Mouse (Mus musculus) adrenal gland, postnatal 25 days (tissue): Measurements from ENCODE around the gene Pknox2. TPM values are rescaled to one million over a fixed set of nuclear protein-coding genes. Genes with fewer than 3 reads are reported as not detected.

Experiments used
- DNase-seq: peaks from one replicate; pipeline ENCODE4 v3.0.0; 2021; ENCODE audit warnings: mixed read lengths
- total RNA-seq: library from RNA; stranded (reverse); gene quantifications from 2 replicates; pipeline ENCODE4 v1.2.3, GENCODE M21; 2021

Gene Pknox2
- total RNA-seq, 1 experiment from 2014 or later = 1.9 TPM

DNA sequence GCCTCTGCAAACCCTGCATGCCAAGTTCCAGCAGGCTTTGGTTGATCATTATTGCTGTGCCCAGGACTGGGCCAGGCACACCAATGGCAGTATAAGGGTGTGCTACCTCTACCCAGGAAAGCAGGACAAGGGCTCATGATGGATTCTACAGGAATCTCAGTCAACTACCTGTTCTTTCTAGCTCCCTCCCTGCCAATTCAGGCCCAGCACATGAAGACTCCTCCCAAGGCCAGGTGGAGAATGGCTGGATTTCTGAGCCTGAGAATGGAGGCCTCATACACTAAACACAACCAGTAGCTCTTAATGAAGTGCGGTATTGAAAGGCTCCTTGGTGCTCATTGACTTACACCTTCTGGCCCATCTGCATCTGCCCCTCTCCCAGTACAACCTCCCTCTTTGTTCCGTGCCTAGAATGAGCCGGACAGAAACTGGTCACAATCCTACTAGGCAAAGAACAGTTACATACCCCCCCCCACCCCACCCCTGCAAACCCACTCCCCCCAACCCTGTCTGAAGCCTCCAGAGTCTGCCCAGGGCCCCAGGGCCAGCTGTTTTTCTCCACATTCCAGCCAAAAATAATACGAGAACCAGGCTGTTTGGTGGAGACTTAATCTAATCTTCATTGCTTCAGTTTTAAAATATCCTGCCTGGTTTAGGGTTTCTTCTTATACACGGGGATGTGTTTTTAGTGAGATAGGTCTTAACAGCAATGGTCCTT, 6.6 kb downstream of the Pknox2 start:
- DNase-seq = no peak

DNA sequence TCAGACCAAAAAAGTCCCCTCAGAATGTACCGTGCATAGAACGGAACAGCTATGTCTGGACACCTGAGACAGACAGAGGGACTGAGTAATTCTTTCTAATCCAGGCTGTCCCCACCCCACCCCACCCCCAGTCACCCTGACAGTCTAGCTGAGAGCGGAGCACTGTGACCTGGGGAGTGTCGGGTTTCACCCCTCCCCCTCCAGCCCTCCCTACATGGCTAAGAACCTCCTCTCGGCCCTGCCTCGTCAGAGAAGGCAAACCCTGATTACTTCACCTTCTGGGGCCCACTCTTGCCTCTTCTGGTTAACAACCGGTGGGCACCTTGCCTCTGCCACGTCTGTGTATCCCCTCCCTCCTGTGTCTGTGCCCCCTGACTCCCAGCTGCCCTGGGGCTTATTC, 7.7 kb downstream of the Pknox2 start:
- no peak for DNase-seq

DNA sequence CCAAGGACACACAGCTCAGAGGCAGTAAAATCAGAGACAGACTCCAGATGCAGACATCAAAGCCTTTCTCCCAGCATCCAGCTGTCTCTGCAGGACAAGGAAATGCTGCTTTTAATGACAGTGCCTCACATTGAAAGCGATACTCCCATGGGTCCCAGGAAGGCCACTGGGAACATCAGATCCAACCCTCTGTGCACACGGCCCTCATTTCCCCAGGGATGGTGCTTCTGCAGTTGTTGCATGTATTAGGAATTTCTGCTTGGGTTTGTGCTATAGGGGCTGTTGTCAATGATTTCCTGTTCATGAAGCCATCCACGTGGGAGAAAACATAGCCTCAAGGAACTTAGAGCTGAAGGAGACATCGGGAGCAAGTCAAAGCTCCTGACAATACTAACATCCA, 8.3 kb downstream of the Pknox2 start:
- no peak for DNase-seq

DNA sequence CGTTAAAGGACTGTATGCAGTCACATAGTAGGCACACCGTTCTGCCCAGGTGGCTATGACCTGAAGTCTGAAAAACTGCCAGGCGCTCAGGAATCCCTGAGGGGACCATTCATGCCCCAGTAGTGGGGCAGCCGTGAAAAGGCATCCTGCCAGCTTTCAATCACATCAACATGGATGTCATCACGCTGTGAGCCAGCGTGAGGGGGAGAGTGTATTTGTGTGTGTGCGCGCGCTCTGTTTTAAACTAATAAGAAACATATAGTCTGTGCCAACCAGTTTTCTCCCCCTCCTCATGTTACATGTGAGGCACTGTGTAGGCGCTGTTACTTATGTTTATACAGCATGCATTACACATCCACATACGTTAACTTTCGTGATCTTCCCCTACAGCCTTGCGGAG, 10.9 kb downstream of the Pknox2 start:
- no peak for DNase-seq

DNA sequence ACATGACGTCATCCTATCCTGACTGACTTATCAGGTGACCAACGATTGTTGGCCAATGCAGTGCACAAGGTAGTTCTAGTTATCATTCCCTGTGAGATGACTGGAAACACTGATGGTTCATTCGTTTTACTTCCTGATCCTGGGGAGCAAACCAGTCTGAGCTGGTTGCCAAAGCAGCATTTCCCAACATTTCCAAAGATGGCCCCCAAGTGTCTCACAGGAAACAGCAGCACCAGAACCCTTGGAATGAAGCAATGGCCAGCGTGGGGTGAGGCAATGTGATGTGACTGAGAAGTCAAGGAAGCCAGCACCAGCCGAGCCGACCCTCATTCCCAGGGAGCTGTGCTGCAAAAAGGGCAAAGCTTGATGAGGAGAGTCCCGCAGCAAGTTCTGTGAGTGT, 13.7 kb downstream of the Pknox2 start:
- no peak for DNase-seq

DNA sequence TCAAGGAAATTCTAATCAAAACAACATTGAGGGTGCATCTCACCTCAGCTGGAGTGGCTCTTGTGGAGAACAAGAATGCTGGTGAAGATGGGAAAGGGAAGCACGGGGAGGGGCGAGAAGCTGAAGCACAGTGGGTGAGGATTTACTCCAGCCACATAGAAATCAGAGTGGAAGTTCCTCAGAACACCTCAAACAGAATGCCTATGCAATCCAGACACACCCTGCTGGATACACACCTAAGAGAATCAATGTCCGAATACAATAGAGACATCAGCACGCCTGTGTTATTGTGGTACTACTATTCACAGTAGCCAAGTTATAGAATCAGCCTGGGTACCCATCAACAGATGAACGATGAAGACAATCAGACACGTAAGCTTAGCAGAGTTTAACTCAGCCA, 18.2 kb downstream of the Pknox2 start:
- no peak for DNase-seq

DNA sequence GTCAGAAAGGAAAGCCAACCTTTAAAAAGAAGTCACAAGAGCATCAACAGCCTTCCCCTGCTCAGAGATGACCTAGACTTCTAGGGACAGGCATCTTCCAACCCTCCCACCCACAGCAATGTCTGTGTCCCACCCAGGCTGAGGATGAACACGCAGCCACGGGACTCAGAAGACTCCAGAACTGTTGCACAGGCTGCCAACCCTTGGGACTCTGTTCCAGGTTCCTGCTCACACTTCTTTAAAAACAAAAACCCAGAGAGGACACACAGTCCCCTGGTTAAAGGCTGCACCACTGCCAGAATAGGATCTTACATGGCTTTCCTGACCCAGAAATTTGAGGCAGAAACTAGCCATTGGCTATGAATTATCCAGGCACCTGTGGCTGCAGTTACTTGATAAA, 21.0 kb downstream of the Pknox2 start:
- DNase-seq = no peak

DNA sequence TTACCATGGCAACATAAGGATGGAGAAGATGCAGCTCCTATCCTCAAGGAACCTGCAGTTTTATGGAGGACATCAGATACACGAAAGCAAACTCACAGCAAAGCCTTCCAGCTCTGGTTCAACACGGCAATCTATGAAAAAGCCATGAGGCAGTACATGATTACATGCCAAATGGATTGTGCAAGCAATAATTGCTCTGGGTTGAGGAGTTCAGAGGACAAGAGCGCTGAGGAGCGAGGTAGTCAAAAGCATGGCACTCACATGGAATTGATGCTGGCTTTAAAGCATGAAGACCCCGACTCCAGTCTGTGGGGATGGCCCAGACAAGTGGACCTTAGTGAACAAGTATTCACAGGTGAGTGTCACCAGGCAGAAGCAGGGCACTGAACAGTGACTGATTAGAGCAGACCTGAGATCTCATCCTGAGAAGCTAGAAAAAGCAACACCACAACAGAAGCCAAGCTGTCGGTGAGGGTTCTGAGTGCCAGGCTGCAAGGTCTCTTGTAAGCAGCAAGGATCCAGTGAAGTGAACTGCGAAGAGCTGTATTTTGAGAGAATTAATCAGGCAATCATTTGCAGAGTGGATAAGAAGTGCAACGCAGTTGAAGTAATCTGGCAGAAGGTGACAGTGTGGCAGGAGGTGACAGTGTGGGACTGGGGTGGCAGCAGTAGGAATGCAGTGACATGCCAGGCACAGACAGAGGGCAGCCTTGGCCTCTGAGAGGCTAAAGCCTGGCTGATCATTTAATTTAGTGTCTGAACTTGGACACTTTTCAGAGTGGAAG, 22.3 kb downstream of the Pknox2 start:
- no peak for DNase-seq

DNA sequence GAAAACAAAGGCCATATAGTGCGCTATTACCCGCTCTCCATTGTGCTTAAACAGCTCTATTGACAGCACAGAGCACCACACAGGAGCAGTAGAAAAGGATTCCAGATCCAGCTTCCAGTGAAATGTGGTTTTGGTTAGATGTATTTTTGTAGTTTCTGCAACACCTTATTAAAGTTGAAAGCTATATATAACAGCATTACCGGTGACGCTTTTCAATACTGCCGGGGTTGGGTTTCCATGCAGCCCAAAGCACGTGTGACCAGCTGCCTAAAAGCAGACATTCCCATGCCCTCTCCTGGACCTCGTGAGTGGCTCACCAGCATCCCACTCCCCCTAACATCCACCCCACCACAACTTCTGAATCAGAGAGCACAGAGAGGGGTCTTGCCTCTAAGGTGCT, 23.8 kb downstream of the Pknox2 start:
- no peak for DNase-seq

DNA sequence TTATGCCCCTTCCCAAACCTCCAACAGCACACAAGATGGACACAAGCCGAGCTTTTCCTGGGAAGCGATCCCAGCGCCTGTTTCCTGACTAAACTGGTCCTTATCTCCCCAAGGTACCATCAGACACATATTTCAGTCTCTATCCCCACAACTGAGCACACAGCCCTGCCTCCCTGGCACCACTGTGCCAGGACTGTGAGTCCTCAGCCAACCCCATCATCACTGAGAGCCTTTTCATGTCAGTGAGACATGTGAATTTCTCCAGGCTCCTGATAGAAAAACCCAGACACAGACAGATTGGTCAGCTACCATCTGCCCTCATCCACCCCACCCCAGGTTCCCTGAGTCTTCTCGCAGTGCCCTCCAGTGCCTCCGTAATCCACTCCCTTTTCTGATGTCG, 24.2 kb downstream of the Pknox2 start:
- DNase-seq = no peak

DNA sequence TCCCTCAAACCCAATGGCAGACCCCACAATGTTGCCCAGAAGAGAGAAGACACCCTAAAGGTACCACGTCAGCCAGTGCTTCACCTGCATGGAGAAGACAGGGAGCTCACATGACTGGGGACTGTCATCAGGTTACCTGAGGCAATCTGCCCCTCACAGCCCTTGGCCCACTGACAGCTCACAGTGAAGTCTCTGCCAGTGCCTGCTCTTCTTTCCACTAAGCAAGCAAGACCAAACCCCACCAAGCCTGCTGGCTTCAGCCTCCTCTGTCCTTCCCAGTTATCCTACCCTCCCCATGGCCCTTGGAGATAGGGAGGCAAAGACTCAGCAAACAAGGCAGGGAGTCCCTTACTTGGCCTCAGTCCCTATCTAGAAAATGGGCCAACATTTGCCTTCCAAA, 24.8 kb downstream of the Pknox2 start:
- DNase-seq = no peak

DNA sequence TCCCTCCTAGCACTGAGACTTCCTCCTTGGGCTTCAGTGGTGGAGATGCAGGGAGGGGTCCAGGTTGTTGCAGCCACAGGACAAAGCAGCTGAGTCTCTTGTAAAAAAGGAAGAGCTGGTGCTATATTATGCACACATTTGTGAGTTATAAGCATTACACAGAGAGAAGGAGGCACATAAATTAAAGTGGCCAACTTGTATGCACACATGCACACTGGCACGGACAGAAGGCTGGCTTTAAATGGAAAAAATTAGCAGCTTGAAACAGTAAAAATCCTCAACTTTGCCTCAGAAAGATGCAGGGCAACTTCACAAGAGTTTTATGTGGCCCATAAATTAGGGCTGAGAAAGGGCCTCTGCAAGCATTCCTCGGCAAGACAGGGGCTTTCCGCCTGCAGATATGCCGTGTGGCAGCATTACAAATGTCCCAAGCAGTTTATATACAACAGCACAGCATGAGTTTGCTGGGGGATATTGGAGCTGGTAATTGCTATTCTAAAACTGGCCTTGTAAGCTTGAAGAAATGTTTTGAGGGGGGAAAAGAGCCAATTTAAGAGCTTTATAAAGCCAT, 25.4 kb downstream of the Pknox2 start:
- DNase-seq = no peak

DNA sequence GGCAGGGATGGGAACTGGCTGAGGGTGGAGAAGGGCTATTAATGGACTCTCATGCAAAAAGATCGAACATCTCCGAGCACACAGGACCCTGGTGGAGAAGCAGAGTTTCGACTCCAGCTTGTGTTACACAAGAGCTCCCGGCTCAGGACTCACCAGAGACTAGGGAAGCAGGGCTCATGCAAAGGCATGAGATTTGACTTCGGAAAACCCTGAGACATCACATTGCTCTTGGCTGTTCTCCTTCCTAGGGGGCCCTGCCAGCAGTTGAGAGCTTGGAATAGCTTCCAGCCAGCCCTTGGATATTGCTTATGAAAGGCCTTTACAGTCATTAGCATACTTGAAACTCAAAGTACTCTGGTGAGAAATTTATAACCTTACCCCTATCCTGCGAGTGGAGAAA, 26.4 kb downstream of the Pknox2 start:
- DNase-seq = no peak

DNA sequence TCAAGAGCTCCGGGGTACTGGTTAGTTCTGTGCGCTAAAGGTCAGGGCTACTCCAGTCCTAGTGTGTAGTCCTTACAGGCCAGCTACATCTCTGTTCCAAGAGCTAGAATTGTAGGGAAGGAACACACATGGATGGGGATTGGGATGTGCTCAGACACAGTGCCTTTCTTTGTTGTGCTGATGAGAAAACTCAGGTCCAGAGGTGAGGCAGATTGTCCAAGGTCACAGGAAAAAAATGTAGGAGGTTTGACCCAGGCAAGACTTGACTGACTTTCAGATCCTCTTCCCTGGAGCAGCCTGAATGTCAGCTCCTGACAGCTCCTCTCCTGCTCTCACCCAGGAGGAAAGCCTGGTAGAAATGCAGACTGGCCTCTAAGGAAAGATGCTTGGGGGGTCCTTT, 29.7 kb downstream of the Pknox2 start:
- DNase-seq = no peak

DNA sequence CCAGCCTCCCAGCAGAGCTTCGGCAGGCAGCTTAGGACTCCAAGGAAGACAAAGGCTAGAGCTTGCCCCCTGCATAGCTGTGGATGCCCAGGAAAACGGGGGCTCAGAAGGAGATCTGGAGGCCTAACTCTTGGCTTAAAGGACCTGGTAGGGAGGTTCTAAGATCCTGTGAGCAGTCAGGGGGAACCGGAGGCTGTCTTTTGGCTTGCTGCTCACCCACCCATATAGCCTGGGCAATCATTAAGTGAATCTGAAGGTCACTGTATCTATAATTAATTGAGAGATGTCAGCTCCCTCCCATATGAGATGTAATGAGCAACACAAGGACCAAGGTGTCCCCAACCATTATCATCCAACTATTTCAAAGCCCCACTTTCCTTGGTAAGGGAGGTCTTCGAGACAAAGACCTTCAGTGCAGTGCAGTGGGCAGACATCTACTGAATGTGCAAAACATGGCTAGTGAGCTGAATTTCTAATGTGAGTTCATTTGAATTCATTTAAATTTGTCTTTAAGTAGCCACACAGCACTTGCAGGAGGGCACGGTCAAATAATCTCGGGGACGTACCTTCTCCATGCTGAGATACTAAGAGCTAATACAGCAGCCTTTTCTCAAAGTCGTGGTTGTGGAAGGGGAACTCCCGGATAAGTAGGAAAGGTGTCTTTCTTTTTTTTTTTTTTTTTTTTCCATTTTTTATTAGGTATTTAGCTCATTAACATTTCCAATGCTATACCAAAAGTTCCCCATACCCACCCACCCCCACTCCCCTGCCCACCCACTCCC, 30.4 kb downstream of the Pknox2 start:
- DNase-seq = no peak

DNA sequence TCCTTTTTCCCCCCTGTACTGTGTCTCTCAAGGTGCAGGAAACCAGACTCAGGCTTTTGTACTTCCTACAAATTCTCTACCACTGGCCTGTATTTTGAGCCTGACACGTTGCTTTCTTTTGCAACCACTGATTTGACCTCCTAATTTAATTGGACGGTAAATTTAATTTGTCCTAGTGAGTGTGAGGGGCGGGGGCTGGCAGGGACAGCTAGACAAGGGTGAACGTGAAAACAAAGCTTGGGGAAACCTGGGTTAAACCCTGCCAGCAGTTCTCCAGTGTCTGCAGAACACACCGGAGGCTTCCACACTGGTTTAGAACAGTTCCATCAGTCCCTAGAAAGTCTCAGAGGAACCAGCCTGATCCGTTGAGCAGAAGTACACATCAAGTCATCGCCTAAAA, 31.4 kb downstream of the Pknox2 start:
- DNase-seq = no peak

DNA sequence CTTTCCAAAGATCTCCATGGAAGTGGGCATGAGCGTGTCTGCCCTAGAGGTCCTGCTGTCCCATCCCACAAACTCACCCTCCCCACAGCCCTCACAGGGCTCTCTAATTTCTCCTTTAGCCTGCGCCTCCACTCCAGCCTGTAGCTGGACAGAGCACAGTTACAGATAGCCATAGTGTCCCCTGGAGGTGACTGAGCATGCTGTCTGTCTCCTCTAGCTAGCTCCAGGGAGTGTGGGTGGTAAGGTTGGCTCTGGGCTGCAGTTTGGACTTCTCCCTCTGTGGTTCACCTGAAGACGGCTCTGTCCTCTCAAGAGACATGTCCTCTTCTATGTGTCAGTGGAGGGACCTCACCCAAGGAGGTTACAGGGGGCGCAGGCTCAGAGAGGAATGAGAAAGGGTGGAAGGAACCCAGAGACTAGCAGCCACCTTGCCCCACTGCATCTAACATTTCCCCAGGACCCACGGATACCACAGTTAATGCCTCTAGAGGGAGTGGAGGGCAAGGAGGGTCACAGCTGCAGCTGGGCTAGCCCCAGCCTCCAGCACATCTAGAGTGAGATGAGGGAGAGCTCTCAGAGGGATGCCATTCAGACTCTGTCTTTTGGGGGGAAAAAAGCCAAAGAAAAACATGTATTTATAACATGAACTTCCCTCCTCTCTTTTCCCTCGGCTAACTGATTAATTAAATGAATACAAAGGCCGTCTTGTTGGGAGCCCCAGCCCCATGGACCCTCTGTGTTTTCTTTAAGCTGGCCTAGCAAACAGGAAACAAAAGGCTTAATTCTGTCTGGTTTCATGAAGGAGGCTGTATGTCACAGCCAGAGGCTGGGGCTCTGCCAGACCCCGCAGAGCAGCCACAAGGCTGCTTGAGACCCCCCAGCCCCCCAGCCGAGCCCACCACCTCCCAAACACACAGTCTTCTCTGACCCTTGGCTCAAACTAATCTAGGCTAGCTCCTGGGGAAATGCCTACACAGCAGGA, 32.6 kb downstream of the Pknox2 start:
- no peak for DNase-seq

DNA sequence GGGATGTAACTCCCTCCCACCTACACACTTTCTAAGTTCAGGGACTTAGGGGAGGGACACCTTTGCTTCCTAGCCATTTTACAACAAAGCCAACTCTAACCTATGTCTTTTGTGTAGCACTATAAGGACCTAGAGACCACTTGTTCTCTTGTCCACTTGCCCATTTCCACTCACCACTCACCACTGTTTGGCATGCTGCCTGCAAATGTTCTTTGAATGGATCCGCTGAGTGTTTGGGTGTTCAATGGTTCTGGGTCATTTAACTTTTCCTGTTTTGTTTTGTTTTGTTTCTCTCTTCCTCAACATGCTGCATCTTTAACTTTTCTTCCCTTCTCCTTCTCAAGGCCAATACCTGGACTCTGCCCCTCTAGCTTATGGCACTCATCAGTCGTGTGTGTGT, 39.7 kb downstream of the Pknox2 start:
- DNase-seq = no peak

DNA sequence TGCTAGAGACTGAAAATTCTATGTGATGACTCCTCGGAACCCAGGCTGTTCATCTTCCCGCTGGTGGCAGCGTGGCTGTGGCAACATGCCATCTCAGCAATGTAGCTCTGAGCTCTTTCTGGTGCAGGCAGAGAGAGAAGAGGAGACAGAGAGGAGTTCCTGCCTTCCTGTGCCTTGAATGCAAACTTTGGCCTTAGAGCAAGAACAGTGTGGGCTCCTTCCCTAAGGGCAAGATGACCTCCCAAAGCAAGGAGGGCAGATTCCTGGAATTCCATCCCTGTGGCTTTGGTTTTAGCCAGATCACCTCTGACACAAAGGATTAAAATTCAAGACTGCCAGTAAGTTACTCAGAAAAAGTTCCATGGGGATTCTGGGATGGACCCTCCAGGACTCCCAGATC, 40.4 kb downstream of the Pknox2 start:
- peak; percentile 45 for DNase-seq

DNA sequence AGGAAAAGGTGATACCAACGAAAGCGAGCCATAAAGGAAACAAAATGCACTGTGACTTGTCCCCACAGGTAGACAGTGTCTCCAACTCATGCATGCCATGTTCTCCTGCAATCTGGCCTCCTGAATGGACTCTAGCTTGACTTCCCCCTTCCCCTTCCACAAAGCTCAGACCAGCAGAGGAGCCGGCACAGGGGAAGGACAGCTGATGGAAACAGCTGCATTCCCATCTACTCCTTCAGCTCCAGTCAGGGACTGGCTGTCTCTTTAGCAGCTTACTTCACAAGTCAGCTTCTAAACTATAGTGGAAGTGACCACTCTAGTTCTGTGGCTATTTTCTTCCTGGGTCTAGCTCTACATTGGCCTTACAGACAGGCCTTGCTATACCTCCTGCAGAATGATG, 43.0 kb downstream of the Pknox2 start:
- DNase-seq = no peak

DNA sequence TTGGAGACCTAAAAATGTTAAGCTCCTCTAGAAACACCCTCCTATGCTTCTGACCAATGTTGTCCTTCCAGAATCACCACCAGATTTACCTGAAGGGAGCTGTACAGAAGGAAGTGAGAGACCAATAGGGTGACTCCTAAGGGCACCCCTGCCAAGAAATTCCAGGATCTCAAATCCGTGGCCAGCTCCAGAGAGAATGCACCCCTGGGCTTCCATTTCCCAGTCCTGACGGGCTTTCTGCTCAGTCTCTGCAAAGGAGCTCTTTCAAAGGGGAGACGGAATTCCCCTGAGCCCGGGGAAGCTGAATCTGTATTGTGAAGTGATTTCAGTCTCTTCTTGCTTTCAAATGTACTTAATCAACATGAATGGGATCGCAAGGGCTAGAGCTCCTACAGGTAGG, 43.4 kb downstream of the Pknox2 start:
- DNase-seq = no peak
